Mouse (Mus musculus): ENCODE measurements around the gene Mrfap1. TPM values are rescaled to one million over a fixed set of nuclear protein-coding genes. Genes with fewer than 3 reads are reported as not detected.

Gene Mrfap1
- polyA plus RNA-seq (2012; rRNA removed; ENCODE audit: low replicate concordance), result 44.6 and 132 TPM in 2 replicates

DNA sequence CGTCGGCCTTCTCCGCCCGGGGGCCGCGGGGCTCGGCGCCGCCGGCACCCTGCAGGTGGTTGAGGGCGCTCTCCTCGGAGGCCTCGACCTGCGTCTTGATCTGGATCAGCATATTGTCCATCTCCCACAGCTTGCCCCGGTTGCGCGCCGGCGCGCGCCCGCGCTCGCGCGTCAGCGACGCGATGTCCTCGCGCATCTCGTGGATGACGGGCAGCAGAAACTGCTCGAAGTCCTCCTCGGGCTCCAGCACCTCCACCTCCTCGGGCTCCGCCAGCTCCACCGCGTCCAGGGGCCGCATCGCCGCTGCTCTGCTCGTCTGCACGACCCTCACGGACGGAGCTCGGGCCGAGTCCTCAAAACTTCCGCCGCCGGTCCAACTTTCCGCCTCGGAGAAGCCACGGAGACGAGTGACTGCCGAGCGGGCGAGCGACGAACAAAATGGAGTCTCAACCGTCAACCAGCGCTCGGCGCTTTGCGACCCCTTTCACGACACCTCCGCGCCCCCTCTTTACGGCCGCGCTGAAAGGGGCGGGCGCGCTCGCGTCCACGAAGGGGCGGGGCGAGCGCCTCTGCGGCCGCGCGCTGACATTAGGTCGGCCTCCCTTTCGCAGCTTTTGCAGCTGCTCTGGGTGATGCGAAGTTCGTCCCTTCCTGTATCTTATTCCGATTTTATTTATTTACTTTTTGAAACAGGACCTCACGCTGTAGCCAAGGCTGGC is at the start of gene Mrfap1:
Gene Mrfap1, minus strand, starts transcription at position 477 of the 719 bp plus-strand sequence.

DNA sequence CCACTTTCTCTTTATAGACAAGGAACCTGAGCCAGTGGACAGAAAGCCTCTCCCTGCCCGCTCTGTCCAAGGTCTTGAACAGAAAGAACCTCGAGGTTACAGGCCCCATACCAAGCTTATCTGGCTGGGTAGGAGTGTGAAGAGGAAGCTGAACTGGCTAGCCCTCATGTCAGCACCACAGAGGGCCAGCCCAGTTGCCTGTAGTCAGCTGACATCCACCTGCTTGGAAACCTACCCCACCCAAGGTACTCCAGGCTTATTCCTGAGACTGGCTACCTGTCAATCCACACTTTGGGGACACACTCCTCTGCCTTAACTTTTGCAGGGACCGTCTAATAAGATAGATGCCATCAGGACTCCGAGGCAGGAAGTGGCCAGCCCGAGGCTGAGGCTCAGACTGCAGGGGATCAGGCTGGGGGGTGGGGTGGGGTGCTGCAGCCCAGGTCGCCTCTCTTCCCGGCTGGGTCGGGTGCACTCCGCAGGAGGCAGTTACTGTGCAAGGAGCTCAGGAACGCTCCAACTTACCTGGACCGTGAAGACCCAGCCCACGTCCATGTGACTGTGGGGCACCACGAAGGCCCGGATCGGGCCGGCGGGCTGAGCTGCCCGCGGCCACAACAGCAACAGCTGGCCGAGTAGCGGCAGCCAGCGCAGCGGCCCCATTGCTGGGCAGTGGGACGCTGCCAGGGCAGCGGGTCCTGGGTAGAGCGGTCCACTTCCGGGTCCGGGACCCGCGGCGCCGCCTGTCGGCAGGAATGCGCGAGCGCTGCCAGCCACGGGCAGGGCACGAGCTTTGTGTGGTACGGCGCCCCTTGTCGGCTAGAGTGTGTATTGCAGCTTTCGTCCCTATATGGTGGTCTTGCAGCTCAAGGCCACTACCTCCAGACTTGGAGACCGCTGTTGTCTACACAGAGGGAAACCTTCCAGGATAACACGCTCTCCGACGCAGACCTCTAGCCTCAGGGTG is 33.6 kb upstream of the Mrfap1 start, which contains the start of gene Man2b2:
Gene Man2b2, minus strand, starts transcription at position 741 of the 967 bp plus-strand sequence.

DNA sequence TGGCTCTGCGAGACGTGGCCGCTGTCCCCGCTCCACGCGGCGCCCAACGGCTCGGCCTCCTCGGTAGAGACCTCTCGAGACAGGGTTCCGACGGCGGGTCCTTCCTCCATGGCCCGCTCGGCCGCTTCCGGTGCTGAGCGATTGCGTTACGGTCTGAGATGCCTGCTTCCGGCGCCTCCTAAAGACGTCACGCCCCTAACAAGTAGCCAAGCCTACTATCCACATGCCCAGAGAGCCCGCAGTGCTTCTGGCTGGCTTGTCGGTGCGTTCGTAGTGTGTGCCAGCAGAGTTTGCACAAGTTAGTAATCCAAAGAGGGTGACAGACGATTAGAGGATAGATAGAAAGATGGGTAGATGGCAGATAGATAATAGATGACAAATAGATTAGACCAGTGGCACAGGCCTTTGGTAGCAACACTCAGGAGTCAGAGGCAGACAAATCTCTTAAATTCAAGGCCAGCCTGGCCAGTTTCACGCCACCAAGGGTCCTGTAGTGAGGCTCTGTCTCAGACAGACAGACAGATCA is 48.0 kb downstream of the Mrfap1 start, which contains the start of gene Bloc1s4:
Gene Bloc1s4, minus strand, starts transcription at position 115 of the 526 bp plus-strand sequence.

Other genes starting within 250 kb of the Mrfap1 start
- 17.5 and 18.0 TPM in 2 replicates for gene Tbc1d14, start 203.5 kb downstream of the Mrfap1 start, polyA plus RNA-seq (2012; rRNA removed; ENCODE audit: low replicate concordance)
- 17.5 and 28.8 TPM in 2 replicates for gene D5Ertd579e, start 100.7 kb downstream of the Mrfap1 start, polyA plus RNA-seq (2012; rRNA removed; ENCODE audit: low replicate concordance)
- 20.2 and 50.1 TPM in 2 replicates for gene Bloc1s4, start 48.1 kb downstream of the Mrfap1 start, polyA plus RNA-seq (2012; rRNA removed; ENCODE audit: low replicate concordance)
- gene Man2b2, start 33.9 kb upstream of the Mrfap1 start, polyA plus RNA-seq (2012; rRNA removed; ENCODE audit: low replicate concordance), result 61.5 and 68.3 TPM in 2 replicates
- gene Ppp2r2c, start 71.7 kb upstream of the Mrfap1 start, polyA plus RNA-seq (2012; rRNA removed; ENCODE audit: low replicate concordance), result 0.57 and 1.1 TPM in 2 replicates
- gene Wfs1, start 192.4 kb upstream of the Mrfap1 start, polyA plus RNA-seq (2012; rRNA removed; ENCODE audit: low replicate concordance), result 24.0 and 27.4 TPM in 2 replicates